Mouse (Mus musculus) bone marrow, adult 2 months (tissue): ENCODE measurements around the gene Dnajb14.
"Not testable (repeated sequence)": the region's sequence is repeated elsewhere in the genome, so short reads cannot be mapped to it uniquely, and the experiment has no call there.

Experiments
- CTCF ChIP-seq: fragments of 200-500 bp; IDR thresholded peaks from 2 replicates; pipeline ENCODE4 v1.5.1; 2011; ENCODE audit warnings: low read length, control low read depth; ENCODE audit not compliant: control insufficient read depth, insufficient read depth
- POLR2A ChIP-seq: fragments of 200-500 bp; IDR thresholded peaks from 2 replicates; pipeline ENCODE4 v1.6.1; 2011; ENCODE audit warnings: low read depth, mild to moderate bottlenecking, control low read depth, low read length, borderline replicate concordance; ENCODE audit not compliant: control insufficient read depth

- not testable (repeated sequence) for TF ChIP-seq POLR2A, CTCF
These were observed 14.5 kb upstream of the Dnajb14 start for GRCm38 (mm10) chr3:137853011-137853410.
